Mouse (Mus musculus) liver, adult 2 months (tissue): ENCODE data around the gene Wnt3.

Experiments
- CTCF ChIP-seq: fragments of 200-500 bp; IDR thresholded peaks from 2 replicates; pipeline ENCODE4 v1.5.1; 2011; ENCODE audit warnings: low read depth, low read length, control low read depth
- POLR2A ChIP-seq: fragments of 200-500 bp; IDR thresholded peaks from 2 replicates; pipeline ENCODE4 v1.6.1; 2011; ENCODE audit warnings: low read length, control low read depth; ENCODE audit not compliant: insufficient read depth; ENCODE audit errors: extremely low read depth

DNA sequence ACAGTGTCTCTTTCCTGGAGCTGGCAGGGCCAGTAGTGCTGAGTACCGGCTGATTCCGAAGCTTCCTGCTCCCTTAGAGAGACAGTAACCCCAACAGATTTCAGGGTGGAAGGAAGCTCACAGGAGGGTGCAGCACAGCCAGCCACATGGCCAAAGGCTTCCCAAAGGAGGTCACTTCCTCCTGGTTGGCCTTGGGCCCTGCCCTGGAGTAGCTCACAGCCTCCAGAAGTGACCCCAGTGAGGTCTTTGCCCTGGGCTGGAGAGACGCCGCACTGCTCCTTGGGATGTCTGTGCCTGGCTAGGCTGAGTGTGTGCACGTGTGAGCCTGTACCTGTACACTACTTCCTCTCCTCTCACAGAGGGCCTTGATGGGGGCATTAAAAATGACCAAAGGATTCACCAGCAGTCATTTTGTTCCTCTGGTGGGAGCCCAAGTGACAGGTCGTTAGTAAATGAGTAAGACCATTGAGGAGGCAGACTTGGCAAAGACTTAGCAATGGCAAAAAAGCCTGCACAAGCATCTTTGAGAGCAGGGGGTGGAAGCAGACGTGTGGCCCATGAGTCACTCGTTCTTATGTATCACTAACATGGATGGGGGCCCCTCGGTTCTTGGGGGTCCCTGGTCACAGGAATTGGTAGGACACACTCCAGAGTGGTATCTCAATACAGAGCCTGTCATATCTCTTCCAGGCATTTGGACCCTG, 44.5 kb upstream of the Wnt3 start:
- no peak for TF ChIP-seq POLR2A
- no peak for TF ChIP-seq CTCF
